Mouse (Mus musculus) left cerebral cortex, postnatal 10 days (tissue): ENCODE measurements around the gene Nme7. TPM values are rescaled to one million over a fixed set of nuclear protein-coding genes. Genes with fewer than 3 reads are reported as not detected.

Experiments
- DNase-seq, 2 experiments: peaks; one replicate each; pipeline ENCODE4 v3.0.0; 2021 to 2022; ENCODE audit warnings: low spot score in 2 of 2, mixed read lengths in 1 of 2; ENCODE audit errors: extremely low spot score in 1 of 2
- intact Hi-C: fragments of 180-260 bp; cut with DNase I; formaldehyde crosslinking; loops from one replicate; pipeline ENCODE4 v1.15.1; 2025
- total RNA-seq, 2 experiments: library from RNA; stranded (reverse); gene quantifications; 2 replicates each; pipeline ENCODE4 v1.2.3; 2021

Gene Nme7
- total RNA-seq, 2 experiments from 2014 or later, result 21.9 to 24.8 TPM

- no peak for DNase-seq
- intact Hi-C loops, result no loop called here
Observed at GRCm38 (mm10) chr1:164471632-164472031, 167.7 kb downstream of the Nme7 start.

DNA sequence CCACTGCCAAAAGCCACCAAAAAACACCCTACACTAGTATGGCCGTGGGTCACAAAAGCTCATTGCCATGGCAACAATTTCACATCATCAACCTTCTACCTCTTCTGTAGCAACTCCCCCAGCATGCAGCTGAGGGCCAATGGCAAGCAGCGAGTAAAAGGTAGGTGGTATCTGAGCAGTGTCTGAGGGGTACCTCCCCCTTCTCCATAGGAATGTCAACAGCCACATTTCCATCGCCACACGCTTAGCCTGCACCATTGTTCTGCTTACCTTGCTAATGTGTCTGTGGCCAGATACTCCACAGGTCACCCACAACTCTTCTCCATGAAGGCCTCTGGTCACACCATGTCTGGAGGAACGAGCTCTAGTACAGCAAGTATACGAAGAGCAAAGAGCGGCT is 169.5 kb downstream of the Nme7 start:
- intact Hi-C loops, result no loop called here
- DNase-seq, result no peak

- intact Hi-C loops, result no loop called here
- DNase-seq, result no peak
Observed at GRCm38 (mm10) chr1:164474310-164474709, 170.4 kb downstream of the Nme7 start.

- intact Hi-C loops, result no loop called here
- no peak for DNase-seq
Observed at GRCm38 (mm10) chr1:164474778-164475511, 171.0 kb downstream of the Nme7 start.

- intact Hi-C loops, result no loop called here
- DNase-seq, result no peak
Observed at GRCm38 (mm10) chr1:164475895-164476294, 172.0 kb downstream of the Nme7 start.

- DNase-seq, result no peak
- intact Hi-C loops, result no loop called here
Observed at GRCm38 (mm10) chr1:164480755-164481644, 177.1 kb downstream of the Nme7 start.

GRCm38 (mm10) chr1:164481645-164482354 is 177.9 kb downstream of the Nme7 start:
- DNase-seq, result no peak
- intact Hi-C loops, result no loop called here

DNA sequence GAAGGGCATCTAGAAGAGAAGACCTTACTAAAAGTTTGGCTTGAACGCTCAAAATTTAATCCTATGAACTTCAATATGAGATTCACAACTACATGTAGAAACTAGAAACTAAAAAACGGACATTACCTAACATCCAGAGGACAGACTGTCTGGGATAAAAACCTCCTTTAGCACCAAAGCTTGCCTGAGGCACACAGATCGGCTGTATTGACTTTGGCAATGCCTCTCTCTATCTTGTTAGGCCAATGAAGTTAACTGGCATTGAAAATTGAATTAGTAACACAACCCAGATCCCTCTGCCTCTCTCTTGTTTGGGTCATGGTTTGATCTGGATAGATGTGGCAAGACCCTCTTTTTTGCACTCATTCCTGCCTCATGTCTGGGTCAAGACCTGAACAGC is 178.9 kb downstream of the Nme7 start:
- DNase-seq, result no peak
- intact Hi-C loops, result no loop called here

GRCm38 (mm10) chr1:164483728-164484127 is 179.8 kb downstream of the Nme7 start:
- intact Hi-C loops, result no loop called here

More at GRCm38 (mm10) chr1:164483728-164484127, 179.8 kb downstream of the Nme7 start:
- DNase-seq, result no peak

Other genes starting within 250 kb of the Nme7 start
- not detected for gene Sell, start 242.1 kb upstream of the Nme7 start, total RNA-seq
- gene Selp, start 188.9 kb upstream of the Nme7 start, total RNA-seq, result not detected
- gene F5, start 152.3 kb upstream of the Nme7 start, total RNA-seq, result under 1 TPM; 0.43 to 0.63 TPM
- gene Slc19a2, start 55.1 kb upstream of the Nme7 start, total RNA-seq, result 10 to 100 TPM in 1 of 2 experiments, 1 to 10 TPM in 1; 9.0 to 12.6 TPM
- 10 to 100 TPM; 21.1 to 21.7 TPM for gene Ccdc181, start 28.5 kb upstream of the Nme7 start, total RNA-seq
- 10 to 100 TPM; 26.0 to 30.2 TPM for gene Blzf1, start 3.4 kb downstream of the Nme7 start, total RNA-seq
- gene Atp1b1, start 154.2 kb downstream of the Nme7 start, total RNA-seq, result 1,000 to 10,000 TPM; 1,479 to 1,505 TPM